Mouse (Mus musculus) CH12.LX (cell line): ENCODE measurements around the gene Rpp25.

Experiments used
- CHD2 ChIP-seq: IDR thresholded peaks from 2 replicates; pipeline ENCODE4 v1.6.1; 2011; ENCODE audit warnings: low read length, improper control_type of control experiment
- CTCF ChIP-seq, 2 experiments: IDR thresholded peaks in 1 of 2; conservative IDR thresholded peaks in 1 of 2; 2 replicates each; pipeline ENCODE4 v1.5.1; 2011 to 2012; ENCODE audit warnings: low read depth in 2 of 2, low read length in 2 of 2, improper control_type of control experiment in 1 of 2, inconsistent platforms in 1 of 2, mild to moderate bottlenecking in 1 of 2, moderate library complexity in 1 of 2
- JUN ChIP-seq: IDR thresholded peaks from 2 replicates; pipeline ENCODE4 v1.6.1; 2011; ENCODE audit warnings: low read depth, mild to moderate bottlenecking, low read length, improper control_type of control experiment, moderate library complexity; ENCODE audit not compliant: insufficient read depth
- POLR2A ChIP-seq: IDR thresholded peaks from 2 replicates; pipeline ENCODE4 v1.6.1; 2011; ENCODE audit warnings: low read depth, mild to moderate bottlenecking, improper control_type of control experiment, low read length
- SMC3 ChIP-seq: IDR thresholded peaks from 2 replicates; pipeline ENCODE4 v1.6.1; 2011; ENCODE audit warnings: low read depth, low read length, improper control_type of control experiment
- TCF12 ChIP-seq: IDR thresholded peaks from 2 replicates; pipeline ENCODE4 v1.6.1; 2014; ENCODE audit warnings: low read depth, mild to moderate bottlenecking, inconsistent platforms, low read length, improper control_type of control experiment
- USF1 ChIP-seq: IDR thresholded peaks from 2 replicates; pipeline ENCODE4 v1.6.1; 2014; ENCODE audit warnings: low read depth, mild to moderate bottlenecking, inconsistent platforms, low read length, improper control_type of control experiment
- USF2 ChIP-seq: conservative IDR thresholded peaks from 2 replicates; pipeline ENCODE4 v1.6.1; 2011; ENCODE audit warnings: low read depth, low read length, improper control_type of control experiment
- ZNF384 ChIP-seq: IDR thresholded peaks from 2 replicates; pipeline ENCODE4 v1.6.1; 2012; ENCODE audit warnings: low read depth, low read length, improper control_type of control experiment, inconsistent platforms

GRCm38 (mm10) chr9:57502911-57503621 is 760 bp upstream of the Rpp25 start:
- no peak for TF ChIP-seq JUN
- no peak for TF ChIP-seq CHD2
- no peak for TF ChIP-seq CTCF (conservative IDR thresholded peaks at IDR 0.05 in 1 of 2, IDR thresholded peaks at IDR 0.05 in 1 of 2; ENCODE audit: low read depth in 2 of 2, low read length in 2 of 2)
- TF ChIP-seq POLR2A, result no peak
- no peak for TF ChIP-seq USF1
- TF ChIP-seq SMC3, result no peak
- no peak for TF ChIP-seq USF2
- no peak for TF ChIP-seq TCF12
- TF ChIP-seq ZNF384, result no peak
